In the genomic region with DNA sequence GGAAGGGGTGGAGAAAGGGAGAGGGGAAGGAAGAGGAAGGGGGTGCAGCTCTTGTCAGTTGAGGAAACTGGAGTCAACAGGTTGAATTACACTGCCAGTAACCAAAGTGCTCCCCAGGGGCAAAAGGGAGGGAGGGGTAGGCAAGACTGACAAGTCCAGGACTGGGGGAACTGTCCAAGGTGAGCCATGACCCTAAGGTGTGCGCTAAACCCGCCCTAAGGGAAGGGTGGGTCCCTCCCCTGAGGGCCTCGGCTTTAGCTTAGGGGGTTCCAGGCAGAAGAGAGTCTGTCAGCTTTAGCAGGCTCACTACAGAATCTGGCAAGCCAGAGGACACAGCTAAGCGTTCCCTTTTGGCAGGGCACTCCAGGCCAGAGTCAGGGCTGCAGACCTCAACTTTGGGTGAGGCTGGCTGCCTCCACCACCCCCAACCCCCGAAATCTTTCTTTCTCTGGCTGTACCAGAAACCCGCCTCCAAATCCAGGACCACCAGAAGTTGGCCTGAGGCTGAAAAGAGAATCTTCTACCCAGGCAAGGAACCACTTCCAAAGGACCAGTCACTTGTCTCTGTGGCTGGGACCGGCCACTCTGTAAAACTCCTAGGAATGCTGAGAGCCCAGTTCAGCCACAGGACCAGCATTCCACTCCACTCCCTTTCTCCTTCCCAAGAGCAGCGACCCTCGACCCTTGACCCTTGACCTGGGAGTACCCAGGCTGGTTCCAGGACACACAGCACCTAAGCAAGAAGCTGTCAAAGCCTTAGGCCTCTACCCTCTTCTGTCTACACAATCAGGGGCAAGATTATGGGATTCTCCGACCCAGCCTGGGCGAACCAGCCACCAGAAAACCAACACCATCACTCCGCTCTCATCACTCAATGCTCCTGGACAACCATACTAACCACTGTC, we compare ENCODE assay signal across 16 mouse cellular contexts. TPM values are rescaled to one million over a fixed set of nuclear protein-coding genes. Genes with fewer than 3 reads are reported as not detected.
DNase-seq lines count a peak whose midpoint lies in the region; ATAC-seq and TF ChIP-seq lines count a peak whose summit lies in the region.
"Had no signal": no experiment of that assay in that cellular context is flagged by ENCODE, and none has a peak within 500 bp of the region (broad histone marks: within the 10 kb centered on the region; RNA-seq: fewer than 3 reads in every experiment).

No protein-coding gene starts in this region.

- intact Hi-C loops in gastrocnemius, postnatal 14 days (cut with DNase I; ENCODE audit: low total_unique reads) = no loop called here

- no peak overlapping the region for H3K4me3 ChIP-seq in embryonic facial prominence, embryonic 13.5 days
- no peak overlapping the region for H3K4me3 ChIP-seq in kidney, postnatal 0 days (replicated peaks; ENCODE audit: low read depth, low read length)
- H3K4me3 ChIP-seq in heart, embryonic 10.5 days = no peak overlapping the region
- H3K4me3 ChIP-seq: layer of hippocampus, adult 2 months had no signal

- ATAC-seq in embryonic facial prominence, embryonic 13.5 days (ENCODE audit: insufficient number of reproducible peaks, insufficient read depth, low FRiP score, low TSS enrichment, low read depth) = no peak
- no peak for ATAC-seq in kidney, postnatal 0 days (replicated peaks; ENCODE audit: low FRiP score, low read depth)

- WGBS in embryonic facial prominence, embryonic 13.5 days = 34% methylated on average over 12 of the region's 12 CpGs
- 43% methylated on average over 12 of the region's 12 CpGs for WGBS in kidney, postnatal 0 days
- WGBS in heart, embryonic 10.5 days = 36% methylated on average over 12 of the region's 12 CpGs

- no peaks in the 10 kb centered on the region for H3K9me3 ChIP-seq in embryonic facial prominence, embryonic 13.5 days
- no peaks in the 10 kb centered on the region for H3K9me3 ChIP-seq in kidney, postnatal 0 days (replicated peaks; ENCODE audit: low read length)
- no peaks in the 10 kb centered on the region for H3K9me3 ChIP-seq in heart, embryonic 10.5 days
- H3K9me3 ChIP-seq: embryonic facial prominence, embryonic 15.5 days; limb, embryonic 12.5 days had no signal

- H3K27me3 ChIP-seq in embryonic facial prominence, embryonic 13.5 days = peaks cover 70% of the 10 kb centered on the region
- H3K27me3 ChIP-seq in kidney, postnatal 0 days (ENCODE audit: insufficient read depth, low read length) = peaks cover 17% of the 10 kb centered on the region
- peaks cover 68% of the 10 kb centered on the region for H3K27me3 ChIP-seq in heart, embryonic 10.5 days (ENCODE audit: insufficient read depth, poor library complexity, severe bottlenecking)

- H3K4me1 ChIP-seq in embryonic facial prominence, embryonic 13.5 days = peaks cover 9% of the 10 kb centered on the region; the same call in 1 of the 2 replicates
- H3K4me1 ChIP-seq in kidney, postnatal 0 days (replicated peaks; ENCODE audit: insufficient read depth, low read length) = no peaks in the 10 kb centered on the region
- peaks cover 16% of the 10 kb centered on the region; the same call in 1 of the 2 replicates for H3K4me1 ChIP-seq in heart, embryonic 10.5 days

- H3K4me2 ChIP-seq in embryonic facial prominence, embryonic 13.5 days = peak overlapping the region; percentile 7; the same call in 1 of the 2 replicates
- peak overlapping the region; percentile 59 for H3K4me2 ChIP-seq in kidney, postnatal 0 days (ENCODE audit: low read length)

- no peak for TF ChIP-seq CTCF in kidney, postnatal 0 days (IDR thresholded peaks at IDR 0.05; ENCODE audit: low read depth)

- H3K9ac ChIP-seq in embryonic facial prominence, embryonic 13.5 days = no peak overlapping the region
- H3K9ac ChIP-seq in kidney, postnatal 0 days (ENCODE audit: low read depth, low read length) = no peak overlapping the region
- H3K9ac ChIP-seq: embryonic facial prominence, embryonic 15.5 days; limb, embryonic 12.5 days had no signal

- H3K27ac ChIP-seq in embryonic facial prominence, embryonic 13.5 days = no peak overlapping the region
- H3K27ac ChIP-seq in kidney, postnatal 0 days = no peak overlapping the region
- H3K27ac ChIP-seq in heart, embryonic 10.5 days = no peak overlapping the region
- H3K27ac ChIP-seq: embryonic facial prominence, embryonic 15.5 days; layer of hippocampus, adult 2 months; limb, embryonic 12.5 days had no signal

- DNase-seq in embryo, embryonic 10 days (ENCODE audit: low spot score) = peak; percentile 55
- DNase-seq in embryo, embryonic 10.5 days (ENCODE audit: low spot score) = no peak
- DNase-seq in kidney, postnatal 0 days (ENCODE audit: low spot score) = no peak
- peak; percentile 49 for DNase-seq in lung, postnatal 25 days (ENCODE audit: low spot score)
- DNase-seq in heart, adult 8-10 months (ENCODE audit: low spot score) = no peak
- no peak for DNase-seq in gastrocnemius, postnatal 14 days
- no peak for DNase-seq in heart, embryonic 10.5 days (ENCODE audit: low spot score)

- no peaks in the 10 kb centered on the region for H3K36me3 ChIP-seq in embryonic facial prominence, embryonic 13.5 days
- H3K36me3 ChIP-seq in kidney, postnatal 0 days (ENCODE audit: insufficient read depth, low read length) = no peaks in the 10 kb centered on the region
- H3K36me3 ChIP-seq in heart, embryonic 10.5 days = no peaks in the 10 kb centered on the region
- H3K36me3 ChIP-seq: embryonic facial prominence, embryonic 15.5 days; limb, embryonic 12.5 days had no signal

RNA-seq across cellular contexts. Expression of gene Prkcz, which starts 1.3 kb away (rescaled TPM):
- polyA plus RNA-seq in embryonic facial prominence, embryonic 13.5 days (2015; fragmentation: Nextera tagmentation; extraction: Ambion mirVana) = 10.9 and 12.4 TPM in 2 replicates
- 20.2 and 22.4 TPM in 2 replicates for polyA plus RNA-seq in kidney, postnatal 0 days (2015; fragmentation: Nextera tagmentation; extraction: Ambion mirVana)
- 1 to 10 TPM; 4.1 to 7.8 (median 5.5) TPM for total RNA-seq in heart, adult 8-10 months (2022)
- total RNA-seq in gastrocnemius, postnatal 14 days (2021) = 1 to 10 TPM; 1.6 to 2.6 TPM
- polyA plus RNA-seq in heart, embryonic 10.5 days (2016; fragmentation: Nextera tagmentation; extraction: Ambion mirVana) = 8.9 and 12.4 TPM in 2 replicates
- total RNA-seq: megakaryocyte-erythroid progenitor cell, adult 5-6 weeks had no signal

RNA-seq across cellular contexts. Expression of gene Gabrd, which starts 38.1 kb away (rescaled TPM):
- polyA plus RNA-seq in embryonic facial prominence, embryonic 13.5 days (2015; fragmentation: Nextera tagmentation; extraction: Ambion mirVana) = not detected in 2 replicates
- 0.17 and 0.29 TPM in 2 replicates for polyA plus RNA-seq in kidney, postnatal 0 days (2015; fragmentation: Nextera tagmentation; extraction: Ambion mirVana)
- not detected for total RNA-seq in heart, adult 8-10 months (2022)
- under 1 TPM; 0.53 to 0.62 TPM for total RNA-seq in gastrocnemius, postnatal 14 days (2021)
- polyA plus RNA-seq in heart, embryonic 10.5 days (2016; fragmentation: Nextera tagmentation; extraction: Ambion mirVana) = not detected in 2 replicates
- polyA plus RNA-seq: C2C12; heart, postnatal 0 days; neural tube, embryonic 11.5 days; stomach, embryonic 14.5 days had no signal

RNA-seq across cellular contexts. Expression of gene Cfap74, which starts 49.2 kb away (rescaled TPM):
- polyA plus RNA-seq in embryonic facial prominence, embryonic 13.5 days (2015; fragmentation: Nextera tagmentation; extraction: Ambion mirVana) = 3.8 and 4.7 TPM in 2 replicates
- polyA plus RNA-seq in kidney, postnatal 0 days (2015; fragmentation: Nextera tagmentation; extraction: Ambion mirVana) = 0.62 and 0.74 TPM in 2 replicates
- under 1 TPM; 0.19 to 0.38 (median 0.27) TPM for total RNA-seq in heart, adult 8-10 months (2022)
- total RNA-seq in gastrocnemius, postnatal 14 days (2021) = under 1 TPM; 0.62 to 0.66 TPM
- polyA plus RNA-seq in heart, embryonic 10.5 days (2016; fragmentation: Nextera tagmentation; extraction: Ambion mirVana) = 1.7 and 3.3 TPM in 2 replicates
- total RNA-seq: megakaryocyte-erythroid progenitor cell, adult 5-6 weeks had no signal

Comparison
In these comparisons a context has a peak if more than half of its experiments do, and no peak if none do; other contexts are left out.
1. DNase-seq: peak in embryo, embryonic 10 days (single experiment) and lung, postnatal 25 days (single experiment); none in embryo, embryonic 10.5 days (single experiment), kidney, postnatal 0 days (single experiment), heart, adult 8-10 months (single experiment), gastrocnemius, postnatal 14 days (single experiment) and heart, embryonic 10.5 days (single experiment).